Mouse (Mus musculus) urinary bladder, postnatal 14 days (tissue): ENCODE data around the gene Hoxd13.

Source experiments
- DNase-seq: peaks from one replicate; pipeline ENCODE4 v3.0.0; 2021; ENCODE audit warnings: low spot score

Gene Hoxd13

GRCm38 (mm10) chr2:74708676-74709075, 40.6 kb downstream of the Hoxd13 start:
- peak; percentile 38 for DNase-seq

GRCm38 (mm10) chr2:74709465-74710419, 41.6 kb downstream of the Hoxd13 start:
- DNase-seq = no peak

- no peak for DNase-seq
Measured at GRCm38 (mm10) chr2:74710929-74711543, 42.9 kb downstream of the Hoxd13 start.

- peak; percentile 63 for DNase-seq
Measured at GRCm38 (mm10) chr2:74711721-74712621, 43.9 kb downstream of the Hoxd13 start, which contains the start of the genes Hoxd3 and Hoxd4. TSS of gene Hoxd3 (plus strand) at chr2:74711927. TSS of gene Hoxd4 (plus strand) at chr2:74711929.

GRCm38 (mm10) chr2:74713239-74714150, 45.4 kb downstream of the Hoxd13 start:
- no peak for DNase-seq

- DNase-seq = no peak
Measured at GRCm38 (mm10) chr2:74714156-74714789, 46.2 kb downstream of the Hoxd13 start.

GRCm38 (mm10) chr2:74714881-74715280, 46.8 kb downstream of the Hoxd13 start:
- peak; percentile 65 for DNase-seq

GRCm38 (mm10) chr2:74715504-74716241, 47.6 kb downstream of the Hoxd13 start:
- DNase-seq = peak; percentile 97

GRCm38 (mm10) chr2:74720384-74720783, 52.3 kb downstream of the Hoxd13 start:
- DNase-seq = no peak

GRCm38 (mm10) chr2:74720955-74721491, 52.9 kb downstream of the Hoxd13 start:
- no peak for DNase-seq
